Mouse (Mus musculus) kidney, embryonic 14.5 days (tissue): ENCODE data around the gene Tbx15. TPM values are rescaled to one million over a fixed set of nuclear protein-coding genes. Genes with fewer than 3 reads are reported as not detected.

ENCODE experiments used
- ATAC-seq: fragments of 200-750 bp; cut with Nextera tagmentation; 2 replicates; pipeline ENCODE4 v1.8.0; 2017; ENCODE audit warnings: moderate number of reproducible peaks, mild to moderate bottlenecking, moderate TSS enrichment, moderate library complexity; ENCODE audit not compliant: low FRiP score, low TSS enrichment
- H3K27ac ChIP-seq: fragments of 300-500 bp; sonication (generic); 2 replicates; pipeline ENCODE4 v1.5.1; 2014; ENCODE audit warnings: low read depth, mild to moderate bottlenecking, low read length, moderate library complexity, mixed read lengths
- H3K27me3 ChIP-seq: fragments of 300-500 bp; sonication (generic); 2 replicates; pipeline ENCODE4 v1.6.1; 2014; ENCODE audit warnings: mild to moderate bottlenecking, low read length; ENCODE audit not compliant: control insufficient read depth, insufficient read depth
- H3K36me3 ChIP-seq: fragments of 300-500 bp; sonication (generic); 2 replicates; pipeline ENCODE4 v1.6.1; 2014; ENCODE audit warnings: low read length, mixed read lengths; ENCODE audit not compliant: control insufficient read depth, insufficient read depth
- H3K4me1 ChIP-seq: fragments of 300-500 bp; sonication (generic); 2 replicates; pipeline ENCODE4 v1.6.1; 2014; ENCODE audit warnings: low read length, mixed read lengths; ENCODE audit not compliant: control insufficient read depth, insufficient read depth
- H3K4me2 ChIP-seq: fragments of 300-500 bp; sonication (generic); replicated peaks from 2 replicates; pipeline ENCODE4 v1.6.1; 2014; ENCODE audit warnings: low read depth, mild to moderate bottlenecking, low read length
- H3K4me3 ChIP-seq: fragments of 300-500 bp; sonication (generic); 2 replicates; pipeline ENCODE4 v1.5.1; 2014; ENCODE audit warnings: mild to moderate bottlenecking, low read length
- H3K9ac ChIP-seq: fragments of 300-500 bp; sonication (generic); 2 replicates; pipeline ENCODE4 v1.6.1; 2014; ENCODE audit warnings: low read depth, mild to moderate bottlenecking, low read length, moderate library complexity
- H3K9me3 ChIP-seq: fragments of 300-500 bp; sonication (generic); 2 replicates; pipeline ENCODE4 v1.6.1; 2016; ENCODE audit warnings: low read length; ENCODE audit not compliant: control insufficient read depth
- WGBS: fragments of 180-500 bp; shearing (Covaris S2); extraction: QIAGEN DNeasy Blood & Tissue Kit; methylation state at CpG from one replicate; pipeline ENCODE4 v1.1.7; 2014; 5-methylcytosine and 5-hydroxymethylcytosine counted together
- polyA plus RNA-seq: library from polyadenylated mRNA; unstranded; fragments of >200 nt; fragmentation: Nextera tagmentation; extraction: Ambion mirVana; gene quantifications from 2 replicates; pipeline ENCODE4 v1.2.1, GENCODE M21; 2014

Tbx15 gene
- polyA plus RNA-seq, 1 experiment from 2014 or later, result not detected

DNA sequence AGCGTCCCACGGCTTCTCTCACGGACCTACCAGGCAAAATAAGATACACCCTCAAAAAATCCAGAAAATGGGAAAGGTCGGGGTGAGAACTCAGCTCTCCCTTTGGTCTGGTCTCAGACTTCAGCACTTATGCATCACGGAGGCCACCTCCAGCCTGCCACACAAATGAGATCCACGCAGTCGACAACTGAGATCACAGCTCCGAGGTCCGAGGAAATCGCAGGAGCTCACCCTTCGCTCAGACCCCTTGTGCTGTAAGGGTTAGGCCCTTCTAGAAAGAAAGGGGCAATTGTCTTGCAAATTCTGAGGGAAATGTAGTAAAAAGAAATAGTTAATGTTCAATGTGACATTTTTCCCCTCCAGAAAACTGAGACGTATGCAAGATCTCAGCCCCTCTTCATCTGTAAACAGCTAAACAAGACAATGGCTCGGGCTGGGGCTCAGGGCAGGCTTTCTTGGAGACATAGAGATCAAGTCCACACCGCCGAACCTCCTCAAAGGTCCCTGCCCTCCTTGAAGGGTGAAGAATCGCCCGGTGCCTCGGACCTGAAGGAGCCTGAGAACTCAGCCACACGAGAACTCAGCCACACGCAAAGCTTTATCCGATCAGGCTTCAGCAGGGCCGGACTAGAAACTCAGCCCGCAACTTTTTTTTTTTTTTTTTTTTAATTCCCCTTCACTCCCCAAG is 4.9 kb upstream of the Tbx15 start:
- H3K9me3 ChIP-seq, result no peaks in the 10 kb centered on the region
- no peak overlapping the region for H3K4me3 ChIP-seq
- no peak overlapping the region for H3K27ac ChIP-seq
- H3K4me2 ChIP-seq, result no peak overlapping the region
- H3K4me1 ChIP-seq, result no peaks in the 10 kb centered on the region
- no peaks in the 10 kb centered on the region for H3K36me3 ChIP-seq
- H3K27me3 ChIP-seq, result peaks cover 72% of the 10 kb centered on the region
- 2% methylated on average over 23 of the region's 23 CpGs for WGBS
- no peak for ATAC-seq
- no peak overlapping the region for H3K9ac ChIP-seq

- no peak overlapping the region for H3K27ac ChIP-seq
- 3% methylated on average over 18 of the region's 18 CpGs for WGBS
- no peak overlapping the region for H3K9ac ChIP-seq
Measured at GRCm38 (mm10) chr3:99235804-99236755, 4.1 kb upstream of the Tbx15 start.

GRCm38 (mm10) chr3:99238691-99239090 is 1.5 kb upstream of the Tbx15 start:
- Histone ChIP-seq H3K27me3 (peaks cover 98% of the 10 kb centered on the region), H3K9ac (no peak overlapping the region)
- WGBS, result 0% methylated on average over 1 of the region's 1 CpGs

More at GRCm38 (mm10) chr3:99235804-99236755, 4.1 kb upstream of the Tbx15 start:
- H3K36me3 ChIP-seq, result no peaks in the 10 kb centered on the region
- H3K27me3 ChIP-seq, result peaks cover 80% of the 10 kb centered on the region
- H3K9me3 ChIP-seq, result no peaks in the 10 kb centered on the region
- H3K4me2 ChIP-seq, result no peak overlapping the region
- H3K4me3 ChIP-seq, result no peak overlapping the region
- ATAC-seq, result no peak
- H3K4me1 ChIP-seq, result no peaks in the 10 kb centered on the region

DNA sequence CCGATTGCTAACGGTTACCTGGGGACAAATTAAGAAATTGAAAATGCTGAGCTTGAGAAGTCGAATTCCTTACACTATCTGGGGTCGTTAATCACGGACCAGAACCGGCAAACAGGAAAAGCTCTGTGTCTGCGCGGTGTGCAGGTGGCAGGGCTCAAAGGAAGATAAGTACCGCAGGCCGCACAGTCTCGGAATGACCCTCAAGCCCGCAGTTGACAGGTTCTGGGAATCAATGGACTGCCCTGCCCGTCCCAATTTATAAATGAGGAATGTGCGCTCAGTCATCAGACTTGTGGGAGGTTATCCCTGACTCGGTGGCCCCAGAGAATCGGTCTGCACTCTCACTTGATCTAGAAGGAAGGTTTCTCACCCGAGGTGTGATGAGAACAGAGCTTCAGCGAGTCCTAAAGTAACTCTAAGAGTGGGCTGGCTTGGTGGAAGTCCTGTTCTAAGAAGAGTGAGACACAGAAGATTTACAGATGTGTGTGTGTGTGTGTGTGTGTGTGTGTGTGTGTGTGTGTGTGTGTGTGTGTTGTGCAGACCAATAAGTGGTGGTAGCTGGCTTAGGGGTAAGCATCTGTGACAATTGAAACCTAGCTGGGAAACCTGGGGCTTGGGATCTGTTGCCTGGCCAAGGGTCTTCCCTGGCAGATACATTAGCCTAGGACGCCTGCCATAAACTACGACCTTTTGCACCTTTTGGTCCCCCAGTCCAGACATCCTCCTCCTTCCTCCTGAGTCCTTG is 708 bp upstream of the Tbx15 start:
- Histone ChIP-seq H3K9ac (no peak overlapping the region), H3K4me3 (no peak overlapping the region), H3K27me3 (peaks cover 97% of the 10 kb centered on the region), H3K27ac (no peak overlapping the region), H3K9me3 (no peaks in the 10 kb centered on the region), H3K36me3 (no peaks in the 10 kb centered on the region), H3K4me1 (no peaks in the 10 kb centered on the region), H3K4me2 (no peak overlapping the region)
- WGBS, result 1% methylated on average over 20 of the region's 20 CpGs
- ATAC-seq, result no peak

More at GRCm38 (mm10) chr3:99238691-99239090, 1.5 kb upstream of the Tbx15 start:
- Histone ChIP-seq H3K4me2 (no peak overlapping the region), H3K9me3 (no peaks in the 10 kb centered on the region), H3K4me1 (no peaks in the 10 kb centered on the region), H3K27ac (no peak overlapping the region), H3K4me3 (no peak overlapping the region), H3K36me3 (no peaks in the 10 kb centered on the region)
- no peak for ATAC-seq

DNA sequence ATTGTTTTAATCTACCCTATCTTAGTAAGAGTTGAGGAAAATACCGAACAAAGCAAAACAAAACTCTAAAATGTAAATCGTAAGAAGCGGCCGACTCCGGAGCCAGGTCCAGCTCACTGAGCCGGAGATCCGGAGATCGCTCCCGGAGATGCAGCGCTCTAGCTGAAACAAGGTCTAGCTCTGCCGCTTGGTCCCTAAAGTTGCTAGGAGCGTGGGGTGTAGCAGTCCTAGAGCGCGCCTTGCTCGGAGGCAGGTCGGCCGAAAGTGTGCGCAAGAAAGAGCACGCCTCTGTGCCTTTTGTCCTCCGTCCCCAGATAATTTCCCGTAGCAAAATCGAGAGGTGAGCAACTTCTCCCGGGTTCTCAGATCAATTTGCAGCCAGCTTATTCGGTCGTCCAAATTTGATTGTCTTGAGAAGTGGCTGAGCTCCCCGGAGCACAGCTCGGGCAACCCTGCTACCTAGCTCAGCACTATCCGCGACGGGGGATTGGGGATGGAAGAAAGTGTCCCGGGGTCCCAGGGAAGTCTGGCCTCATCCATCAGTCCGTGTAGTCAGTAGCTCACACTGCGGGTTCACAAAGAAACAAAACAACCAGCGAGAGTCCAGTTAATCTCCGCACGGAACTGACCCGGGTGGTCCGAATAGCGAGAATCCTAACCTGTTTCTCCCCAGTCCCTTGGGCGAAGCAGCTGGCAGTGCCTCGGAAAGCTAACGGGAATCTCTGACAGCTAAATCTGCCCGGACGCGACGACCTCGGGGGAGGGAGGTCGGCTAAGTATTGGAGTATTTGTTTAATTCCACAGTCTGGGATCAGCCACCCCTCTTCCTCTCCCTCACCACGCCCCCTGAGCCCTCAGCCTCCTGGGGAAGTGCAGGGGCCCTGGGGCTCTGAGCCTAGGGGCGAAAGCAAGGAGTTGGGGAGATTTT is 894 bp downstream of the Tbx15 start:
- no peak for ATAC-seq
- peaks cover 97% of the 10 kb centered on the region for H3K27me3 ChIP-seq
- no peak overlapping the region for H3K9ac ChIP-seq
- H3K4me3 ChIP-seq, result peak overlapping the region; percentile 15
- no peaks in the 10 kb centered on the region for H3K9me3 ChIP-seq
- H3K27ac ChIP-seq, result no peak overlapping the region
- 1% methylated on average over 50 of the region's 50 CpGs for WGBS
- no peaks in the 10 kb centered on the region for H3K36me3 ChIP-seq
- no peaks in the 10 kb centered on the region for H3K4me1 ChIP-seq
- peak overlapping the region; percentile 1; the same call in 1 of the 2 replicates for H3K4me2 ChIP-seq

DNA sequence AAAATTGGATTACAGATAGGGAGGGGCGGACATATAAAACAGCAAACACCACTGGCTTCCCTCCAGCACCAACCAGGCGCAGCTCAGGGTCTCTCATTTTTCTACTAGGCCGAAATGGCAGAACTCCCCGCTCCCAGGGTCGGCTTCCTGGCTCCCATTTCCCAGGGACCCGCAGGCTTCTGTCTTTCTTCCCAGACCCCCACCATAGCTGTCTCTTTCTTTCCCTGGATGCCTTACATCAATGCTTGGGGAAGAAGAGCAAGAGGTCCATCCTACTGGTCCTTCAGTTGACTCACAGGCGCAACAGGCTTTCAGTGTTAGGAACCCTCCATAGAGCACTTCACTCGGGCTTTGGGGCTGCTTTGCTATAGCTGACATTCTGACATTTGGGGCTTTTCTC is 2.3 kb downstream of the Tbx15 start:
- Histone ChIP-seq H3K27me3 (peaks cover 98% of the 10 kb centered on the region), H3K9ac (no peak overlapping the region), H3K4me2 (no peak overlapping the region), H3K9me3 (no peaks in the 10 kb centered on the region), H3K4me3 (no peak overlapping the region), H3K27ac (no peak overlapping the region), H3K4me1 (no peaks in the 10 kb centered on the region), H3K36me3 (no peaks in the 10 kb centered on the region)
- no peak for ATAC-seq
- WGBS, result 4% methylated on average over 8 of the region's 8 CpGs

DNA sequence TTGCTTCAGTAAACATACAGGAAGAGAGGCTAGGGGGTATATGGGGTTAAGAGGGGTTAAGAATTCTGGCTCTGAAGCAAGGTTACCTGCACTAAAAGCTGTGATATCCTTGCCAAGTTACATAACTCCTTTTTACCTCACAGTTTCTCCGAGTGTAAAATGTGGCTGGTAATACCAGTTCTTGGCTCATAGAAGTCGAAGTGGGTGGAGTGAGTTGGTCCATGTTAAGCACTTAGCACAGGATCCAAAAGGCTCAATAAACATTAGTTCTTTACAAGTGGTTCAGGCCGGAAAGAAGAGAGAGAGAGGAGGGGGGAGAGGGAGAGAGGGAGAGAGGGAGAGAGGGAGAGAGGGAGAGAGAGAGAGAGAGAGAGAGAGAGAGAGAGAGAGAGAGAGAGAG is 5.2 kb downstream of the Tbx15 start:
- H3K4me3 ChIP-seq, result no peak overlapping the region
- no peak overlapping the region for H3K27ac ChIP-seq
- no peaks in the 10 kb centered on the region for H3K4me1 ChIP-seq
- no peak for ATAC-seq
- H3K9ac ChIP-seq, result no peak overlapping the region
- H3K4me2 ChIP-seq, result no peak overlapping the region
- H3K27me3 ChIP-seq, result peaks cover 98% of the 10 kb centered on the region
- no peaks in the 10 kb centered on the region for H3K36me3 ChIP-seq
- H3K9me3 ChIP-seq, result no peaks in the 10 kb centered on the region
- 7% methylated on average over 3 of the region's 3 CpGs for WGBS

DNA sequence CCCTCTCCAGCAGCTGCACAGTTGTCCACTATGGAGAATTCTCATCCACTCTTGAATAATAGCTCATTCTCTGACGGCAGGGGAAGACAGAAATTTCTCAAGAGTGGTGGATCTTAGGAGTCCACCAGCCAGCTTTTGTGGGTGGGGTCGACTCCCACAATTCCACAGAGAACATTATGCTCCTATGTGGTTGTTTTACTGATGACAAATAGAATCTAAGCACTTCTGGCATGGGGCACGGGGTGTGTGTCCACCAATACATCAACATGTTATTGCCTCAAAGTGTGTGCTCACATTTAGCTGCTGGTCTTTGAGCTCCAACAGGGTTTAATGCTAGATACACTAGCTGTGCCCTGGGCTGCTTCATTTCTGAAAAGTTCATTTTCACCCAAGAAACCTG is 6.4 kb downstream of the Tbx15 start:
- no peaks in the 10 kb centered on the region for H3K36me3 ChIP-seq
- no peaks in the 10 kb centered on the region for H3K9me3 ChIP-seq
- WGBS, result 23% methylated on average over 3 of the region's 3 CpGs
- H3K27ac ChIP-seq, result no peak overlapping the region
- H3K4me1 ChIP-seq, result no peaks in the 10 kb centered on the region
- no peak overlapping the region for H3K4me3 ChIP-seq
- H3K27me3 ChIP-seq, result peaks cover 98% of the 10 kb centered on the region
- no peak for ATAC-seq
- no peak overlapping the region for H3K4me2 ChIP-seq
- no peak overlapping the region for H3K9ac ChIP-seq
